Mouse (Mus musculus) E14TG2a.4 (cell line): Measurements from ENCODE around the gene Kcnn4.

Experiments used
- CTCF ChIP-seq: conservative IDR thresholded peaks from 2 replicates; pipeline ENCODE4 v1.5.1; 2014; ENCODE audit warnings: low read length
- NANOG ChIP-seq: IDR thresholded peaks from 2 replicates; pipeline ENCODE4 v1.6.1; 2014; ENCODE audit warnings: borderline replicate concordance, low read length, mixed read lengths
- POU5F1 ChIP-seq: IDR thresholded peaks from 2 replicates; pipeline ENCODE4 v1.6.1; 2014; ENCODE audit warnings: low read length, borderline replicate concordance

DNA sequence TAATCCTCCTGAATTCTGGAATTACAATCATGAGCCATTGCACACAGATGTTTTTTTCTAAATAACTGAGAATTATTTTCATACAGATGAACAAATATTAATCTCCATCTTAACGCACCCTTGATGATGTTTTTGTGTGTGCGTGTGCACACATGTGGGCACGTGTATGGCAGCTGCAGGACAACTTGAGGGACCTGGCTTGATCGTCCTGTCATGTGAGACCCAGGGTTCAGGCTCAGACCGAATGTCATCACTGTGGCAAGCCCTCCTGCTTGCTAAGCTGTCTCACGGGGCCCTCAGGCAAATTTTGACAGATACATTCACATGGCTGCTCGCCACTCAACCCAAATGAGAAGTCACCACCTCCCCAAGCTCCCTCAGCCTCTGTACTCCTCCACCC is 20.4 kb downstream of the Kcnn4 start:
- TF ChIP-seq CTCF (no peak), NANOG (no peak), POU5F1 (no peak)
